Mouse (Mus musculus) liver, adult 2 months (tissue): Measurements from ENCODE around the gene Aldh3a1.
"Not testable (repeated sequence)": the region's sequence is repeated elsewhere in the genome, so short reads cannot be mapped to it uniquely, and the experiment has no call there.

Experiments
- CTCF ChIP-seq: fragments of 200-500 bp; IDR thresholded peaks from 2 replicates; pipeline ENCODE4 v1.5.1; 2011; ENCODE audit warnings: low read depth, low read length, control low read depth
- POLR2A ChIP-seq: fragments of 200-500 bp; IDR thresholded peaks from 2 replicates; pipeline ENCODE4 v1.6.1; 2011; ENCODE audit warnings: low read length, control low read depth; ENCODE audit not compliant: insufficient read depth; ENCODE audit errors: extremely low read depth

DNA sequence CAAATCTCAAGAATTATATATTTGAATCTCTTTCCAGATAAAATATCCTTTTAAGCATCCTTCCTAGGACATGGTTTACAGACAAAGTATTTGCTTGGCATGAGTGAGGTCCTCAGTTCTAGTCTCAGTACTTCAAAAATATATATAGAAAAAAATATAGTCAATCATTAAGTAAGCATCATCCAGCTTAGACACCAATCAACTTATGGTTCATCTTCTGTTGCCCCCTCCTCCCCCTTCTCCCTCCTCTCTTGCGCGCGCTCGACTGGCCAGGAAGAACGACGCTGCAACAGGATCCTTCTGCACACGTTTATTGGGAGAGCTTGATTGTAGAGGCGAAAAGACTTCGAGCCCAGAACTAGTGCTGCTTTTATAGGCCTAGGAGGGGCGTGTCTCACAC is 15.2 kb upstream of the Aldh3a1 start:
- TF ChIP-seq CTCF, POLR2A: not testable (repeated sequence)
